Mouse (Mus musculus): Measurements from ENCODE around the gene Larp6. TPM values are rescaled to one million over a fixed set of nuclear protein-coding genes. Genes with fewer than 3 reads are reported as not detected.

Gene Larp6
- polyA plus RNA-seq, 1 experiment from 2014 or later, result 0.68 TPM

GRCm38 (mm10) chr9:60681005-60681404 is 31.8 kb upstream of the Larp6 start:
- 86% methylated on average over 3 of the region's 3 CpGs for WGBS
- H3K27me3 ChIP-seq (ENCODE audit: control insufficient read depth, insufficient read depth, low read length), result no peaks in the 10 kb centered on the region
- H3K4me1 ChIP-seq (ENCODE audit: control insufficient read depth, insufficient read depth, low read length), result no peaks in the 10 kb centered on the region
- no peaks in the 10 kb centered on the region for H3K36me3 ChIP-seq (ENCODE audit: control insufficient read depth, insufficient read depth)
- no peak overlapping the region for H3K9ac ChIP-seq (ENCODE audit: low read length)
- no peaks in the 10 kb centered on the region for H3K9me3 ChIP-seq (replicated peaks; ENCODE audit: control insufficient read depth, low read length)
- no peak for ATAC-seq (replicated peaks; ENCODE audit: extremely low read depth, insufficient read depth, low FRiP score)
- H3K27ac ChIP-seq (ENCODE audit: low read length), result no peak overlapping the region
- no peak overlapping the region for H3K4me3 ChIP-seq (ENCODE audit: low read length)
- no peak overlapping the region for H3K4me2 ChIP-seq (ENCODE audit: low read depth, low read length)

GRCm38 (mm10) chr9:60682753-60683152 is 30.0 kb upstream of the Larp6 start:
- Histone ChIP-seq H3K4me1 (ENCODE audit: control insufficient read depth, insufficient read depth, low read length) (no peaks in the 10 kb centered on the region), H3K4me3 (ENCODE audit: low read length) (no peak overlapping the region), H3K36me3 (ENCODE audit: control insufficient read depth, insufficient read depth) (no peaks in the 10 kb centered on the region), H3K9me3 (replicated peaks; ENCODE audit: control insufficient read depth, low read length) (no peaks in the 10 kb centered on the region), H3K27ac (ENCODE audit: low read length) (no peak overlapping the region), H3K27me3 (ENCODE audit: control insufficient read depth, insufficient read depth, low read length) (no peaks in the 10 kb centered on the region), H3K4me2 (ENCODE audit: low read depth, low read length) (no peak overlapping the region), H3K9ac (ENCODE audit: low read length) (no peak overlapping the region)
- 83% methylated on average over 4 of the region's 4 CpGs for WGBS
- ATAC-seq (replicated peaks; ENCODE audit: extremely low read depth, insufficient read depth, low FRiP score), result no peak

- Histone ChIP-seq H3K27ac (ENCODE audit: low read length) (peak overlapping the region; percentile 80), H3K4me1 (ENCODE audit: control insufficient read depth, insufficient read depth, low read length) (peaks cover 5% of the 10 kb centered on the region), H3K27me3 (ENCODE audit: control insufficient read depth, insufficient read depth, low read length) (no peaks in the 10 kb centered on the region), H3K9ac (ENCODE audit: low read length) (peak overlapping the region; percentile 68), H3K4me3 (ENCODE audit: low read length) (peak overlapping the region; percentile 80), H3K4me2 (ENCODE audit: low read depth, low read length) (peak overlapping the region; percentile 86), H3K9me3 (replicated peaks; ENCODE audit: control insufficient read depth, low read length) (no peaks in the 10 kb centered on the region), H3K36me3 (ENCODE audit: control insufficient read depth, insufficient read depth) (no peaks in the 10 kb centered on the region)
- ATAC-seq (replicated peaks; ENCODE audit: extremely low read depth, insufficient read depth, low FRiP score), result no peak; the same call in 1 of the 2 replicates
- WGBS, result under 1% methylated on average over 7 of the region's 7 CpGs
Observed at GRCm38 (mm10) chr9:60687415-60687814, 25.4 kb upstream of the Larp6 start.

DNA sequence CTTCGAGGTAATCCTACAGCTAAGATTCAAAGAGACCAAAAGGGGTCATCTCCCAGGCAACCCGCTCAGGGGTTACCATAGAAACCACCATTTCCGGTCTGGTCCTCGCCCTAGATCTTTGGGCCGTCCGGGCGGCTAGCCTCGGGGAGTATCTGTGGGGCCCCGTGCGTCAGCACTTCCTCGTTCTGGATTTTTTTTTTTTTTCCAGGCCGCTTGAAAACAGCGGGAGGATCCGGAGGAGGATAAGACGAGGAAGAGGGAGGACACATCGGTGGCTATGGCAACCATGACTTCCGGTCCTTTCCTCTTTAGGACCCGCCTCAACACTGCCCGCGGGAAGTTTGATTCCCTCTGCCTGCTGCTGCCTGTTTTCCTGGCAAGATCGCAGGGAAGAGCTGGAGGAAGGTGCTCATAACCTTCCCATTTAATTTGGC is 24.9 kb upstream of the Larp6 start, which contains the start of gene Lrrc49:
Gene Lrrc49 (minus strand): TSS at position 268 of the 434 bp plus-strand sequence.
- ATAC-seq (replicated peaks; ENCODE audit: extremely low read depth, insufficient read depth, low FRiP score), result peak; percentile 93

GRCm38 (mm10) chr9:60692624-60693023 is 20.2 kb upstream of the Larp6 start:
- Histone ChIP-seq H3K27me3 (ENCODE audit: control insufficient read depth, insufficient read depth, low read length) (no peaks in the 10 kb centered on the region), H3K9me3 (replicated peaks; ENCODE audit: control insufficient read depth, low read length) (no peaks in the 10 kb centered on the region), H3K4me3 (ENCODE audit: low read length) (no peak overlapping the region), H3K36me3 (ENCODE audit: control insufficient read depth, insufficient read depth) (no peaks in the 10 kb centered on the region), H3K9ac (ENCODE audit: low read length) (no peak overlapping the region), H3K4me1 (ENCODE audit: control insufficient read depth, insufficient read depth, low read length) (peaks cover 5% of the 10 kb centered on the region), H3K27ac (ENCODE audit: low read length) (no peak overlapping the region), H3K4me2 (ENCODE audit: low read depth, low read length) (no peak overlapping the region)
- 43% methylated on average over 4 of the region's 4 CpGs for WGBS
- no peak for ATAC-seq (replicated peaks; ENCODE audit: extremely low read depth, insufficient read depth, low FRiP score)

More for the DNA sequence above, 24.9 kb upstream of the Larp6 start, which contains the start of gene Lrrc49:
- Histone ChIP-seq H3K9ac (ENCODE audit: low read length) (peak within 1 kb of the TSS; percentile 68), H3K27ac (ENCODE audit: low read length) (peak within 1 kb of the TSS; percentile 80), H3K9me3 (replicated peaks; ENCODE audit: control insufficient read depth, low read length) (no peaks in the 10 kb centered on the region), H3K4me2 (ENCODE audit: low read depth, low read length) (peak within 1 kb of the TSS; percentile 86), H3K4me1 (ENCODE audit: control insufficient read depth, insufficient read depth, low read length) (peaks cover 5% of the 10 kb centered on the region), H3K27me3 (ENCODE audit: control insufficient read depth, insufficient read depth, low read length) (no peaks in the 10 kb centered on the region), H3K4me3 (ENCODE audit: low read length) (peak within 1 kb of the TSS; percentile 80), H3K36me3 (ENCODE audit: control insufficient read depth, insufficient read depth) (no peaks in the 10 kb centered on the region)
- WGBS, result under 1% methylated on average over 21 of the region's 21 CpGs

- Histone ChIP-seq H3K9ac (ENCODE audit: low read length) (no peak overlapping the region), H3K27ac (ENCODE audit: low read length) (no peak overlapping the region), H3K4me2 (ENCODE audit: low read depth, low read length) (no peak overlapping the region), H3K27me3 (ENCODE audit: control insufficient read depth, insufficient read depth, low read length) (no peaks in the 10 kb centered on the region), H3K4me1 (ENCODE audit: control insufficient read depth, insufficient read depth, low read length) (no peaks in the 10 kb centered on the region), H3K9me3 (replicated peaks; ENCODE audit: control insufficient read depth, low read length) (no peaks in the 10 kb centered on the region), H3K4me3 (ENCODE audit: low read length) (no peak overlapping the region), H3K36me3 (ENCODE audit: control insufficient read depth, insufficient read depth) (no peaks in the 10 kb centered on the region)
- no peak for ATAC-seq (replicated peaks; ENCODE audit: extremely low read depth, insufficient read depth, low FRiP score)
- WGBS, result 57% methylated on average over 2 of the region's 2 CpGs
Observed at GRCm38 (mm10) chr9:60693986-60694385, 18.8 kb upstream of the Larp6 start.

GRCm38 (mm10) chr9:60696271-60696985 is 16.4 kb upstream of the Larp6 start:
- no peak for ATAC-seq (replicated peaks; ENCODE audit: extremely low read depth, insufficient read depth, low FRiP score)
- H3K27me3 ChIP-seq (ENCODE audit: control insufficient read depth, insufficient read depth, low read length), result no peaks in the 10 kb centered on the region
- H3K27ac ChIP-seq (ENCODE audit: low read length), result no peak overlapping the region
- no peaks in the 10 kb centered on the region for H3K9me3 ChIP-seq (replicated peaks; ENCODE audit: control insufficient read depth, low read length)
- no peak overlapping the region for H3K4me3 ChIP-seq (ENCODE audit: low read length)
- 61% methylated on average over 6 of the region's 6 CpGs for WGBS
- no peaks in the 10 kb centered on the region for H3K4me1 ChIP-seq (ENCODE audit: control insufficient read depth, insufficient read depth, low read length)
- H3K9ac ChIP-seq (ENCODE audit: low read length), result no peak overlapping the region
- no peaks in the 10 kb centered on the region for H3K36me3 ChIP-seq (ENCODE audit: control insufficient read depth, insufficient read depth)
- H3K4me2 ChIP-seq (ENCODE audit: low read depth, low read length), result no peak overlapping the region

DNA sequence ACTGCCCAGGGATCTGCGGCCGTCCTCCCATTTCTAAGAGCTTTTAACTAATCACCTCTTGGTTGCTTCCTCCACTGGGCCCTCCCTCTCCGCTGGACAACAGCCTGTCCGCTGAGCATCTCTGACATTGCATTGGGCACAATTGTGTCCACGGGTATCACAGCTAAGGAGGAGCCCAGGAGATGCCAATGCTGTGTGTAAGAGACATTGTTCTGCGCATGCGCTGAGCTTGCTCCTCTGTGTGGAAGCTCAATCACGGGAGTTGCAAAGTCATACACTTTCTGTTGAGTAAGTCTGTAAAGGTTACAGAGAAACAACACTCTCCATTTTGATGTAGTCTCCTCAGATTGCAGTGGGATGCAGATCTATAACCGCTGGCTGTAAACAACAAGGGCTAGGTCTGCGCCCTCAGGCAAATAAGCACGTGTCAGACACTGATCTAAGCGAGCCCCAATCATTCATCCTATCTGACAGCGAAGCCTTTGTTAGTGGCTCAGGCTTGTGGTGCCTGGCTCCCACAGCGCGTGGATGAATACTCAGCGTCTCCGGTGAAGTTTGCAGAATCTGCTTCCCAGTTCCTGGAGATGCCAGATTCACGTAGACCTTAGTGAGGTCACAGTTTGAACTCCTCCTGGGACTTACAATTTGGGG is 13.1 kb upstream of the Larp6 start:
- ATAC-seq (replicated peaks; ENCODE audit: extremely low read depth, insufficient read depth, low FRiP score), result no peak
- WGBS, result 74% methylated on average over 18 of the region's 18 CpGs

GRCm38 (mm10) chr9:60707594-60707993 is 5.2 kb upstream of the Larp6 start:
- Histone ChIP-seq H3K4me3 (ENCODE audit: low read length) (no peak overlapping the region), H3K36me3 (ENCODE audit: control insufficient read depth, insufficient read depth) (no peaks in the 10 kb centered on the region), H3K9me3 (replicated peaks; ENCODE audit: control insufficient read depth, low read length) (no peaks in the 10 kb centered on the region), H3K4me2 (ENCODE audit: low read depth, low read length) (no peak overlapping the region), H3K9ac (ENCODE audit: low read length) (no peak overlapping the region), H3K4me1 (ENCODE audit: control insufficient read depth, insufficient read depth, low read length) (peaks cover 3% of the 10 kb centered on the region; the same call in 1 of the 2 replicates), H3K27ac (ENCODE audit: low read length) (no peak overlapping the region), H3K27me3 (ENCODE audit: control insufficient read depth, insufficient read depth, low read length) (no peaks in the 10 kb centered on the region)
- 84% methylated on average over 2 of the region's 2 CpGs for WGBS
- ATAC-seq (replicated peaks; ENCODE audit: extremely low read depth, insufficient read depth, low FRiP score), result no peak

More for the DNA sequence above, 13.1 kb upstream of the Larp6 start:
- H3K36me3 ChIP-seq (ENCODE audit: control insufficient read depth, insufficient read depth), result no peaks in the 10 kb centered on the region
- H3K4me1 ChIP-seq (ENCODE audit: control insufficient read depth, insufficient read depth, low read length), result no peaks in the 10 kb centered on the region
- H3K27me3 ChIP-seq (ENCODE audit: control insufficient read depth, insufficient read depth, low read length), result no peaks in the 10 kb centered on the region
- no peak overlapping the region for H3K27ac ChIP-seq (ENCODE audit: low read length)
- H3K4me2 ChIP-seq (ENCODE audit: low read depth, low read length), result no peak overlapping the region
- H3K9me3 ChIP-seq (replicated peaks; ENCODE audit: control insufficient read depth, low read length), result no peaks in the 10 kb centered on the region
- no peak overlapping the region for H3K4me3 ChIP-seq (ENCODE audit: low read length)
- no peak overlapping the region for H3K9ac ChIP-seq (ENCODE audit: low read length)
